Mouse (Mus musculus) adrenal gland, postnatal 25 days (tissue): Measurements from ENCODE around the gene Cyp4f39. TPM values are rescaled to one million over a fixed set of nuclear protein-coding genes. Genes with fewer than 3 reads are reported as not detected.

Experiments
- DNase-seq: peaks from one replicate; pipeline ENCODE4 v3.0.0; 2021; ENCODE audit warnings: mixed read lengths
- long read RNA-seq: library from polyadenylated mRNA; stranded (forward); transcript quantifications from one replicate; pipeline ENCODE4 v2.0.0, GENCODE M21; 2021
- total RNA-seq: library from RNA; stranded (reverse); gene quantifications from 2 replicates; pipeline ENCODE4 v1.2.3, GENCODE M21; 2021

Cyp4f39 gene
- total RNA-seq, result not detected in 2 replicates
- long read RNA-seq, partial matches to known transcripts, result 0 of 1 reads
- long read RNA-seq, other reads (novel, unspliced or antisense), result 1 of 1 reads

DNA sequence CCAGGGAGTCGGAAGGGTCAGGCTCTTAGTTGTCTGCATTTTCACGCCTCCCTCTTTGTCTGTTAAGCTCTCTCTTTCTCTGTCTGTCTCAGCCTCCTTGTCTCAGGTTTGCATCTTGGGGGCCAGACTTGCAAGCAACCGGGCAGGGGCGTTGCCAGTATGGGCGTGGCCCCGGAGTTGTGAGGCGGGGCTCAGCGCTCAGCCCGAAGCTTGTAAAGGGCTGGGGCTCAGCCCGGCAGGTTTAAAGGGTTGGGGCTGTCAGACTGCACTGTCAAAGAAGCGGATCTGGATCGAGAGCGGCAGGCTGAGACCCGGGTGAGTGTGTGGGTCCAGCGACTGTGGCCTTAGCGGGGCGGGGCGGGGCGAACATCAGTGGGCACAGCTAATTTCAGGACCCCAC lies at the start of gene Cyp4f39:
Gene Cyp4f39, plus strand, starts transcription at position 242 of the 400 bp plus-strand sequence.
- peak; percentile 15 for DNase-seq

DNA sequence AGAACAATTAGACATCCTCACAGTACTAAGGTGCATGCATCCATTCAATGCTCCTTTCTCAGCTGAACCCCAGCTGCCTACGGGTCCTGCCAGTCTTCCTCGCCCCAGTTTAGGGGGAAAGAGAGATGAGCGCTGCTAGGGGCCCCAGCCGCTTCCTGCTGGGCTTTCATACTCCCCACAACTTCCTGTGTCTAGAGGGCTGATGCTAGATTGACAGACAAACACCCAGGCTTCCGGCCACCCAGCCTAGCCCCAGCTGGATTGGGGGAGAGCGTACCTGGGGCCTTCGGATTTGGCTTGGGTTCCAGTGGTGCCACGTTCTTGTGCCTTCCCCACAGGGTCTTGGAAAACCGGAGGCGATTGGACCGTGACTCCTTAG lies 49.8 kb upstream of the Cyp4f39 start:
- no peak for DNase-seq

DNA sequence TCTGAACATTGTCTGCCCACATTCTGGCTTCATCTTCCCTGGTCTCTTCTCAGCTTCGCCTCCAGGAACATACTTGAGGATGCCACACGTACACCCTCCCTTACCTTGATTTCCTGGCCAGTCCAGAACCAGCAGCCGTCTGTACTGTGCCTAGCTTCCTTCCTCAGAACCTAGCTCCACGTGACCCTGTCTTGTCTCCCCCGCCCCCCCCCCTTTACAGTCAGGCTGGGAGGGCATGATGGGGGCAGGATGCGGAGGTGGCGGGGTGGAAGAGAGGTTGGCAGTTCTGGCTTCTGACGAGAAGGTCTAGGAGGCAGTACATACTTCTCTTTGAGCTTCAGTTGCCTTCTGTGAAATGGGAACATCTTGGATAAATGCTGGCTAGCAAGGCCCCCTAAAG lies 49.1 kb upstream of the Cyp4f39 start, which contains the start of gene Rasal3:
Gene Rasal3, minus strand, starts transcription at position 167 of the 400 bp plus-strand sequence.
- DNase-seq, result no peak

DNA sequence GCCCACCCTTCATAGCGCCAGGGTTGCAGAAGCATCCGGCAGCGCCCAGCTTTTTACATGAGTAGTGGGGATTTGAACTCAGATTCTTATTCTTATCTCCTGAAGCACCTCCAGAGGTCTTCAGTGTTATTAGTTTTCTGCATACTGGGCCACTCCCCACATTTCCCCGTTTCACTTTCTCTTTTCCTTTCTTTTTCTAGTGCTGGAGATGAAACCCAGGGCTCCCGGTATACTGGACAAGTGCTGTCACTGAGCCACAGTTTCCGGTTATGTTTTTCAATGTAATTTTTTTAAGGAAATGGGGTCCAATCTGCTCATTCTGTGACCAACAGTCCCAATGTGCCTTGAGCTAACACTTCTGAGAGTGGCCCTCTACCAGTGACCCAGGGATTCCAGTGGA lies 40.6 kb upstream of the Cyp4f39 start:
- no peak for DNase-seq

DNA sequence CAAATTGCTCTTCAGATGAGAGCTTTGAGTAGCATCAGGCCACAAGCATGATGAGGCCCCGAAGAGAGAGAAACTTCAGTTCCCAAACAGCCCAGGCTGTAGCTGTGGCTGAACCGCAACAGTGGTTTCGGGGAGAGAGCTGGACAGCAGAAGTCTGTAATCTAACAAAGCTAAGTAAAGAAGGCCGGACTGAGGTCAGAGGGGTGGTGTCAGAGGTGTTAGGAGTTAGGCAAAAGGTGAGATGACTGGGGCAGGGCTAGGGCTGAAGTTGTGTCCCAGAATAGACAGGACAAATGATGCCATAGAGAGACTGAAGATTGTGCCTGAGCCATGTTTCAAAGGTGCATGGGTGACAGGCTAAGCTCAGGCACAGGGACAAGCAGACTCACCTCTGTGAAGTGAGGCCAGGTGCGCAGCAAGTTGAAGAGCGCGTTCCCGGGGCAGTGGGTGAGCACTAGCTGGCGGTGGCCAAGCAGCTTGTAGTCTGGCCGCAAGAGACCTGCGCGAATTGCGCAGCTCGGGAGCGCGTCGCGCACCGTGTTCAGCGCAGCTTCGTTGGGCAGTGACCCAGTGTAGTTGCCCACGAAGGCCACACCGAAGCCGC lies 37.0 kb upstream of the Cyp4f39 start:
- DNase-seq, result no peak

DNA sequence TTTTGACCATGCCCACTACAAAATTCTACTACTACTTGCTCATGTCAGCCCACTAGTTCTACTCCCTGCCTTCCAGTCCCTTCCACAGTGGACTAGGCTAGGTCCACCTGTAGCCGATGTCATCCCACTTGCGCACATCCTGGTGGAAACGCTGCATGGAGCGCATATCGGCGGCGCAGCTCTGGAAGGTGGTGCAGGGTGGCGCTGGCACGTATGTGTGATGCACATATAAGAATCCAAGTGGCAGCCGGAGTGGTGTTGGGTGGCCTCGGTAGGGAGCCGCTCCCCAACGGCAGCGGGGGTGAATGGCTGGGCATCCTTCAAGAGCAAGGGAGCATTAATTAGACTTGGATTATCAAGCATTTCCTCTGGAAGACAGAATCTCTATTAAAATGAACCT lies 35.8 kb upstream of the Cyp4f39 start:
- no peak for DNase-seq

DNA sequence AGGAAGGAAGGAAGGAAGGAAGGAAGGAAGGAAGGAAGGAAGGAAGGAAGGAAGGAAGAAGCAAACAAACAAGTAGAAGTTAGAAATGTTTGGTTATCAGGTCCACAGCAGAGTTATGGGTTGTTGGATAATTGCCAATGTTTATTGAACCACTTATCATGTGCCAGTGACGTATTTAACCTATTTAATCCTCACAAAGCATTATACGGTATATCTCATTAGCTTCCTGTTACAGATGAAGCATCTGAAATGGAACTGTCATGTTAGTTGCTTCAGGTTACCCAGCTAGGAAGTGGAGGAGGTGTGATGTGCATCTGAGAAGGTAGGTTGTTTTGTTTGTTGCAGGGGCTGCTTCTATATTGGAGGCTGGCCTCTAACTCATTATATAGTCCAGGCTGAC lies 32.5 kb upstream of the Cyp4f39 start:
- no peak for DNase-seq

DNA sequence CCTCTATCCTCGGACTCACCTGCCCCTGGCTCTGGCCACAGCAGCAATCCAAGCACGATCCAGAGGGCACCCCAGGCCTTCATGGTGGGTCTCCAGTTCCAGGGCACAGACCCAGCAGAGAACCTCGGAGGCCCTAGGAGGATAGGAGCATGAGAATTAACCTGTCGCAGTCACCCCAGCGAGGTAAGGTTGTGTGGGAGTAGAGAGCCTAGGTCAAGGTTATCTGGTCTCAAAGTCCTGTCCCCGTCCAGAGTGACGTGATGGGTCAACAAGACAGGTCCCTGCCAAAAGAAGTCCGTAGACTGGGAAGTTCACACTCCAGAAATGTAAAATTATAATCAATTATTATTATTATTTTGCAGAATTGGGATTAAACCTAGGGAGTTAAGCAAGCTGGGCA lies 31.7 kb upstream of the Cyp4f39 start:
- no peak for DNase-seq

DNA sequence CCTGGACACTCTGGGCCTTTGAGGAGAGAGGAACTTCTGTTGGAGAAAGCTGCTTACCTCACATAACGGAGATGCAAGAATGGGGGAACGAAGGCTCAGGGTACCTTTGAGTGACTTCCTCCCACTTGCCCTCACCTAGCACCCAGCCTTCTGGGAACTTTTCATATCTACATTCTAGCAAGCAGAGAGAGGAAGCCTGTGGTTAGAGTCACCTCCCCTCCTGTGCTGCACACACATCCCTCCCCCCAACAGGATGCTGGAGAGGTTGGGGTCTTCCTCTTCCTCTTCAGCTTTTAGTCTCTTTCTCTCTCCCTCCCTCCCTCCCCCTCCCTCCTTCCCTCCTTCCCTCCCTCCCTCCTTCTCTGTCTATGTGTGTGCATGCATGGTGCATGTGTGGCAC lies 28.5 kb upstream of the Cyp4f39 start, which contains the start of gene Pglyrp2:
Gene Pglyrp2, minus strand, starts transcription at position 134 of the 400 bp plus-strand sequence.
- DNase-seq, result no peak

DNA sequence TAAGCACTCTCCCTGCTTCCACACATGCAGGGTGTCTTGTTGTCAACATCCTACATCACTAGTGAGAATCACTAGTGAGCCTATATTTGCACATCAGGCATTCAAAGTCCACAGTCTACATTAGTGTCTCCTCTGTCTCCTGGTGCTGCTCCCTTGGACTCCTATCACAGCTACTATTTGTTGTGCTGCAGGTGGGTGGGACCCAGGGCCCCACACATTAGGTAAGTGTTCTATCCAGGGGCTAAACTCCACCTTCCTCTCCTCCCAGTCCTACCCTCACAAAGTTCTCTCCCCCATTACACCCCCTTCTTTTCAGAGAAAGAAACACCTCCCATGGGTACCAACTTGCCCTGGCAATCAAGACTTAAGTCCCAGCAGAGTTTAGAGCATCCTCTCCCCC lies 25.9 kb upstream of the Cyp4f39 start:
- no peak for DNase-seq

DNA sequence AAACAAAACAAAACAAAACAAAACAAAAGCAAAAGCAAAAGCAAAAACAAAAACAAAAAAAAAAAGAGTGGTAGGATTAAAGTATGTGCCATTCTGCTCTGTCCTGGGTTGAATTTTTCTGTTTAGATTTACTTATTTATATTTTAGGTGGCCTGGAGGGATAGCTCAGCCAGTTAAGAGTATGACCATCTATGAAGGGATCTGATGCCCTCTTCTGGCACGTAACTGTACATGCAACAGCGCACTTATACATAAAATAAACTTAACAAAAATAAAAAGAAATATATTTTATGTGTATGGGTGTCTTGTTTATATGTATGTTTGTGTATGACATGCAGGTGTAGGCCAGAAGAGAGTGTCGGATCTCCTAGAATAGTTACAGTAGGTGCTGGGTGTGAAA lies 20.6 kb upstream of the Cyp4f39 start:
- DNase-seq, result no peak

DNA sequence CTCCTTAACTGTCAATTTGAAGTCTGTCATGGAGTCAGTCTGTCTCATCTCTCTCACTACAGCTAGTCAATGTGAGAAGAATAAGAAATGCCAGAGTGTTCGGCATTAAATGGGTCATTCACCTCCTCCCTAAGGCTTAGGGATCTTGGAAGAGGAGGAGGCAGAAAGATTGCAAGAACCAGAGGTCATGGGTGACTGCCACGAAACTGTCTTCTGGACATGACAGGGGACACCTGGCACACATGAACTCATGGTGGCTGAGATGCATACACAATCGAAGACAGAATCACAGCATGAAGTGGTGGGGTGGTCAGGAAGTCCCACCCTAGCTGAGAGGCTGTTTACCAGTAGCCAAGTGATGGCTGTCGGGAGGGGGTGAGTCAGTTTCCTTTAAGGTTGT lies 18.2 kb upstream of the Cyp4f39 start:
- no peak for DNase-seq

DNA sequence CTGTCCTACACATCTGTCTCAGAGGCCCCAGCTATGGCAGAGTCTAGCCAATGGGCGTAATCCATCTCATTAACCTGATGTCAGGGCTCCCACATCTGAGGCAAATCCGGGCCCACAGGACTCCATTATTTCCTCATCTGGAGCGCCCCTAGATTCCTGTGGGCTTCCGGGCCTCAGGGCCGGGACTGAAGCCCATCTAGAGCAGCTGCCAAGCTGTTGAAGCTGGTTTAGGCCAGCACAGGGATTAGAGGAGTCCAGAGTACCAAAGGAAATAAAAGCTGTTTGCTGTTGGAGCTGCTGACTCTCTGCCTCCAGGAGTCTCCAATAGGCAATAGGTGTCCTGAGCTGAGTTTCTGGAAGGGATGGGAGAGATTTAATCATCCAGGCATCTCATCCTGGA lies 17.4 kb upstream of the Cyp4f39 start:
- no peak for DNase-seq

DNA sequence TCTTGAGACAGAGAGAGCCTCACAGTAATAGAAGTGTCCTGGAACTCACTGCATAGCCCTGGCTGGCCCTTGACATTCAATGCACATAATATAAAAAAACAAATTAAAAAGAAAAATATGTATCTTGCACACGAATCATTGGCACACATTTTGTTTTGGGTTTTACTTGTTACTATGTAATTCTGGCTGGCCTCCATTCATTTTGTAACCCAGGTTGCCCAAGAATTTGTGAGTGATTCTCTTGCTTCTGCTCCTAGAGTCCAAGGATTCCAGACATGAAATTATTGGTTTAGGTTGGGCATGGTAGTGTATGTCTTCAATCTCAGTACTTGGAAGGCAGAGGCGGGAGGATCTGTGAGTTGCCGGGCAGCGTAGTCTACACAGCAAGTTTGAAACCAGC lies 15.4 kb upstream of the Cyp4f39 start:
- no peak for DNase-seq

DNA sequence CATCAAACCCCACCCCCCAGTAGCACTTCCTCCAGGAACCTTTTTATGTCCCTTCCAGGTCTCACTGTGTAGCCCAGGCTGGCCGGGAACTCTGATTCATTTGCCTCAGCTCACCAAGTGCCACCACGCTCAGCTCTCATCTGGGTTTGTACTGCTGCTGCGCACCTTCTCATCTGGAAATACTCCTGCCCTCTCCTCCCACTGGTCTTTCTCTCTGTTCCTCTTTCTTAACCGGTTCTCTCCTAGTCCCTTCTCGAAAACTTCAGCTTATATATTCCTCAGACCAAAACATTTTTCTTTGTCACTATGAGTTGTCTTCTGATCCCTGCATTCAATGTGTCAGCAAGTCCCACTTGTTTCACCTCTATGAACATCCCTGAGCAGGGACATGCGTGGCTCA lies 9.3 kb upstream of the Cyp4f39 start:
- DNase-seq, result no peak

DNA sequence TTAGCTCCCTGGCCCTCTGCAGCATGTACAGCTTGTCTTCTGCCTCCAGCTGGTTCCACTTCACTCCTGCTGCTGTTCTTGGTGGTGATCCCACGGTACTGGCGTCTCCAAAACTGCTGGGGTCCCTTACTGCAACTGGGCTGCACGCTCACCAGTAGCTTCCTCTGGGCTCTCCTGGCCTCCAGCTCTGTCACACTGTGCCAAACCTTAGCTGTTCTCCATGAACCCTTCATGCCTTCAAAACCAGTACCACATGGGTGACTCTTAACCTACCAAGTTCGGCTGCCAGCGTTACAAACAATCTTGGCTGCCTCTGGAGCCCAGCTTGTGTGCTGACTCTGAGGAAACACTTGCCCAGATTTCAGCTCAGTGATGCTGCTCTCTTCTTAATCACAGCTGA lies 7.5 kb upstream of the Cyp4f39 start:
- DNase-seq, result no peak

DNA sequence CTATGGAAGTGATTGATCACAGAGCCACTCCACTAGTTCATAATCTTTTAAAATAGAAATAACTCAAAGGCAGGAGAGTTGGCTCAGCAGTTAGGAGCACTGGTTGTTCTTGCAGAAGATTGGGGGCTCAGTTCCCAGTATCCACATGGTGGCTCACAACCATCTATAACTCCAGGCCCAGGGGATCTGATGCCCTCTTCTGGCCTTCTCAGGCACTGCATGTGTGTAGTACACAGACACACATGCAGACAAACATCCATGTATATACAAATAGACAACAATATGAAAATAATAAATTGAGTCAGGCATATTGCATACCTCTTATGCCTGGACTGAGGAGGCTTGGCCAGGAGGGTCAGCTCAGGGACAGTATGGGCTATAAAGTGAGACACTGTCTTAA lies 5.3 kb upstream of the Cyp4f39 start:
- no peak for DNase-seq

DNA sequence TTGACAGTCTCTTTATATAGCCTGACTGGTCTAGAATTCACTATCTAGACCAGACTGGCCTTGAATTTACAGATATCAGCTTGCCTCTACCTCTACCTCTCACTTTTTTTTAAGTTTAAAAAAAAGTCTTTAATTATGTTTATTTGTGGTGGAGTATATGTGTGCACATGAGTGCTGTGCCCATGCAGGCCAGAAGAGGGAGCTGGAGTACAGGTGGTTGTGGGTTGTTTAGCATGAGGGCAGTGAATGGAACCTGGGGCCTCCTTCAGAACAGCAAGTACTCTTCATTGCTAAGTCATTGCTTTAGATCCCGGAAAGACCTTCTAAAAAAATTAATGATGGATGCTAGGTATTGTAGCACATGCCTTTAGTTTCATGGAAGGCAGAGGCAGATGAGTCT lies 3.5 kb upstream of the Cyp4f39 start:
- DNase-seq, result no peak

DNA sequence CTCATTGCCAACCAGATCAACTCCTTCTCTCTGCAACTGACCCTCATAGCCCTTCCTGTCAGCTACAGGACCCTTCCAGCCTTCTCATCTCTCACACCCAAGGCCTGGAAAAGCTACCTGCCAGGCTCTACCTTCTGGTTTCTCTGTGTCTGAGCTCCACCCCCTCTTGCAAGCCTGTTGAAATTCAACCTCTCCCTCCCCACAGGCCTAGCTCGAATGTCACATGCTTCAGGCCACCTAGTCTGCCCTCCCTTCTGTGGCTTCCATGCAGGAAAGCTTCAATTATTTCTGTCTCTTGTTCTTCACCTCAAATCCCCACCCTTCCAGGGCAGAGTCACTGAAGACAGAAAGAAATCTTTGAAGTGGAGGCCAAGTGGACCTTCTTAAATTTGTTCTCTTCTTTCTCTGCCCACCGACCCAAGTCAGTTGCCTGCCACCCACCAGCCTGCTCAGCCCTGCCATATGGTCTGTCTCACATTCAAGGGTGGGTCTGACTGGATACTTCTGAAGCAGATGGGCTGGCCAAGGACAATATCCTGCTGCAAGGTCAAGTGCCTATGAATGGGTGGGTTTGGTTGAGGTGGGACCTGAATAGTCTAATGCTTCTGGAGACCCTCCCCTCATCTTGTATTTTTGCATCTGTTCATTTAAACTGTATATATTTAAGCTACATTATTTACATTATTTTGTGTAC lies 1.5 kb upstream of the Cyp4f39 start:
- no peak for DNase-seq

DNA sequence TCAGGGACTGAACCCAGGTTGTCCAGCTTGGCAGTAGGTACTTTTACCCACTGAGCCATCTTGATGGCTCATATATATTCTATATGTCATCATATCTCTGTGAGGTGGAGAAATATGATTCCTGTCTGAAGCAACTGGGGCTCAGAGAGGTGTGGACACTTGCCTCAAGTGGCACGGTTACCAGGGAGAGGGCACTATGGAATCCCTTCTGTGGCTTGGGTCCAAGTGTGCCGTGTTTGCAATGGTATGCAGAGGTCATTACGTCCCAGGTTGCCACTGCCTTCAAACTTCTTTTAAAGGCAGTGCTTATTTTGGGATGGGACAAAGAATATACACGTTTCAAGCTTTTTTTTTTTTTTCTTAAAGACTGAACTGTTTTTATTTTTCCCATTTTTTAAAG lies 1.7 kb downstream of the Cyp4f39 start:
- DNase-seq, result no peak

DNA sequence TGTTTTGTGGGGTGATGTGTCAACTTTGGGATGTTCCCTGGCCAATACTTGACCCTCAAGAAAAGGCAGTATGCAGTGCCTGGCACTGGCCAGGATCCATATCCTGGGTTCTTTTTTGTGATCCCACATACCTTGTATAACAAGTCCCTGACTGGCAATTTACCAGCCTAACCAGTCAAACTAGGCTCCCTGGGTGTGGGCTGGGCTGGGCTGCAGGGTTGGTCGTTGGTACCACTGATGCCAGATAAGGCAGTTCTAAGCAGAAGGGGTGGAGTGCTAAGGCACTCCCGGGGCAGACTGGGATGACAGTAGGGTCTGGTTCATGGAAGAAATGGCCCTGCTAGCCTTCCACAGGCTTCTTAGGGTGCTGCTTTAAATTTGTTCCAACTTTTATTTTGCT lies 2.5 kb downstream of the Cyp4f39 start:
- DNase-seq, result no peak

DNA sequence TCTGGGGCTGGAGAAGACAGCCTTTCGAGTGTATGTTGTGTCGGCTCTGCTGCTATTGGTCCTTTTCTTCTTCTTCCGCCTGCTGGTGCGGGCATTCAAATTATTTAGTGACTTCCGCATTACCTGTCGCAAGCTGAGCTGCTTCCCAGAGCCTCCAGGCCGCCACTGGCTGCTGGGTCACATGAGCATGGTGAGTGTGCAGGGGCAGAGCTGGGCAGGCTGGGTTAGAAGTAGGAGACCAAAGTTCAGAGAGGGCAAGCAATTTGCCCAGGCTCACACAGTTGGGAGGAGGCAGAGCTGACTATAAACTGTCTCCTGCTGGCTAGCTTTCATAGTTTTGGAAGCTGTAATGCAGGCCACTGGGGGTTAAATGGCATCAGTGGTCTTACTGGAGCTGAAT lies 16.0 kb downstream of the Cyp4f39 start:
- DNase-seq, result no peak

DNA sequence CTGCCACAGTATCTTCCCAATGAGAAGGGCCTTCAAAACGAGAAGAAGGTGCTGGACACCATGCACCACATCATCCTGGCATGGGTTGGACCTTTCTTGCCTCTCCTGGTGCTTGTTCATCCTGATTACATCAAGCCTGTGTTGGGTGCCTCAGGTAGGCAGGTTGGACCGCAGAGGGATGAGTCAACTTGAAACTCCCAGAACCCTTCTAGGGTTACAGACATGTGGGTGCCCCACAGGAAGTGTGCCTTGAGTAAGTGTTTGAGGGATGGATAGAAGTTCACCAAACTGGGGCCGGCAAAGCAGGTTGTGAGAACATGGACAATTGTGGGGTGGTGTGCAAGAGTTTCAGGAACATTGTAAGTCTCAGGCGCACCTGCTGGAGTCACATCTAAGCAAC lies 18.3 kb downstream of the Cyp4f39 start:
- DNase-seq, result no peak

DNA sequence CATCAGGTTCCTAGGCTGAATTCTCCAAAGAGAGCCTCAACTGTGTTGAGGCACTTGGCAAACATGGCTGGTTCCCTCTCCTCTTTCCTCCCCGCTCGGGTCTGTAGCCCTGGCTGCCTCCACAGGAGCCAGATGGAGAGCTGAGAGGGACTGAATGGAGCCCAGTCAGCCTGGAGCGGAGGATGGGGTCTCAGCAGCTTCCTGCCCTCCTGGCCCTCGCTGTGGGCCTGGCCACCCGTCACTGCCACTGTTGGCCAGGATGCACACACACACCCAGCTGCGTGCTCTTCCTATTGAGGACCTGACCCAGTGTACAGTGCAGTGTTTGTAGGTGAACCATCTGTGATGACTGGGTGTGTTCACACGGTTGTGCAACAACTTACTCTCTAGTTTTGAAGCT lies 19.7 kb downstream of the Cyp4f39 start:
- DNase-seq, result no peak
